Mouse (Mus musculus) testis, adult 2 months (tissue): Measurements from ENCODE around the gene Adcy9.

ENCODE experiments used
- CTCF ChIP-seq: fragments of 200-500 bp; IDR thresholded peaks from 2 replicates; pipeline ENCODE4 v1.5.1; 2012; ENCODE audit warnings: low read depth, mild to moderate bottlenecking, inconsistent platforms, low read length, moderate library complexity; ENCODE audit not compliant: control insufficient read depth, insufficient read depth, insufficient replicate concordance
- POLR2A ChIP-seq: fragments of 200-500 bp; IDR thresholded peaks from 2 replicates; pipeline ENCODE4 v1.6.1; 2012; ENCODE audit warnings: low read depth, mild to moderate bottlenecking, inconsistent platforms, low read length, moderate library complexity; ENCODE audit not compliant: control insufficient read depth

GRCm38 (mm10) chr16:4395687-4396341 lies 24.5 kb downstream of the Adcy9 start:
- TF ChIP-seq CTCF (no peak), POLR2A (no peak)
